ENCODE assay signal across 8 mouse cellular contexts in genomic region chr7:19319906-19320305, GRCm38 (mm10). TPM values are rescaled to one million over a fixed set of nuclear protein-coding genes. Genes with fewer than 3 reads are reported as not detected.
DNase-seq lines count a peak whose midpoint lies in the region; ATAC-seq and TF ChIP-seq lines count a peak whose summit lies in the region.

No protein-coding gene starts in this region.

- ATAC-seq in forebrain, embryonic 12.5 days (ENCODE audit: low FRiP score): peak; percentile 96
- peak; percentile 97 for ATAC-seq in heart, postnatal 0 days (ENCODE audit: insufficient read depth, low read depth)
- ATAC-seq in liver, embryonic 16.5 days (ENCODE audit: low read depth): peak; percentile 88
- peak; percentile 93 for ATAC-seq in neural tube, embryonic 12.5 days (ENCODE audit: low FRiP score, low read depth)
- peak; percentile 92 for ATAC-seq in stomach, postnatal 0 days (ENCODE audit: low FRiP score, low TSS enrichment)

- peak overlapping the region; percentile 80 for H3K4me2 ChIP-seq in forebrain, embryonic 12.5 days
- peak overlapping the region; percentile 73 for H3K4me2 ChIP-seq in heart, postnatal 0 days (ENCODE audit: low read depth, low read length)
- peak overlapping the region; percentile 68 for H3K4me2 ChIP-seq in liver, embryonic 16.5 days (ENCODE audit: low read depth, low read length)
- H3K4me2 ChIP-seq in neural tube, embryonic 12.5 days (replicated peaks): peak overlapping the region; percentile 81
- H3K4me2 ChIP-seq in stomach, postnatal 0 days (replicated peaks; ENCODE audit: low read depth): peak overlapping the region; percentile 83

- peak; percentile 87 for DNase-seq in c-Kit-positive CD71-positive TER-119-positive erythroid progenitor cells, embryonic 14.5 days (ENCODE audit: low spot score)
- peak; percentile 97 for DNase-seq in heart, postnatal 0 days (ENCODE audit: low spot score)
- DNase-seq in kidney, postnatal 36 days: peak; percentile 98 to 99
- peak; percentile 99 for DNase-seq in stomach, postnatal 0 days (ENCODE audit: low spot score)

- peak overlapping the region; percentile 56 for H3K4me3 ChIP-seq in ES-Bruce4 (ENCODE audit: low read depth, low read length)
- peak overlapping the region; percentile 50 for H3K4me3 ChIP-seq in forebrain, embryonic 12.5 days (replicated peaks)
- peak overlapping the region; percentile 43 for H3K4me3 ChIP-seq in heart, postnatal 0 days (ENCODE audit: low read depth, low read length)
- peak overlapping the region; percentile 40 for H3K4me3 ChIP-seq in liver, embryonic 16.5 days (ENCODE audit: low read depth, low read length)
- peak overlapping the region; percentile 41 for H3K4me3 ChIP-seq in neural tube, embryonic 12.5 days
- H3K4me3 ChIP-seq in stomach, postnatal 0 days (ENCODE audit: low read depth, low read length): peak overlapping the region; percentile 46

- TF ChIP-seq CTCF in ES-Bruce4 (IDR thresholded peaks at IDR 0.05; ENCODE audit: low read depth, low read length): no peak
- TF ChIP-seq CTCF in heart, postnatal 0 days (IDR thresholded peaks at IDR 0.05; ENCODE audit: low read depth): no peak
- TF ChIP-seq CTCF in stomach, postnatal 0 days (IDR thresholded peaks at IDR 0.05; ENCODE audit: low read depth): peak; percentile 34; the same call in 1 of the 2 replicates

- H3K27me3 ChIP-seq in ES-Bruce4 (ENCODE audit: control insufficient read depth, insufficient read depth, low read length, poor library complexity, severe bottlenecking): no peaks in the 10 kb centered on the region
- peaks cover 33% of the 10 kb centered on the region for H3K27me3 ChIP-seq in forebrain, embryonic 12.5 days
- no peaks in the 10 kb centered on the region for H3K27me3 ChIP-seq in heart, postnatal 0 days (ENCODE audit: control insufficient read depth, insufficient read depth, low read length)
- H3K27me3 ChIP-seq in liver, embryonic 16.5 days (ENCODE audit: control insufficient read depth, insufficient read depth, low read depth, low read length): peaks cover 42% of the 10 kb centered on the region
- peaks cover 21% of the 10 kb centered on the region for H3K27me3 ChIP-seq in neural tube, embryonic 12.5 days (replicated peaks)
- H3K27me3 ChIP-seq in stomach, postnatal 0 days (ENCODE audit: control insufficient read depth, insufficient read depth, low read length): no peaks in the 10 kb centered on the region

- no peaks in the 10 kb centered on the region for H3K9me3 ChIP-seq in ES-Bruce4 (replicated peaks; ENCODE audit: control insufficient read depth, insufficient read depth, low read length, poor library complexity, severe bottlenecking)
- H3K9me3 ChIP-seq in forebrain, embryonic 12.5 days: no peaks in the 10 kb centered on the region
- H3K9me3 ChIP-seq in heart, postnatal 0 days (replicated peaks; ENCODE audit: control insufficient read depth, low read length): no peaks in the 10 kb centered on the region
- H3K9me3 ChIP-seq in liver, embryonic 16.5 days (replicated peaks; ENCODE audit: control insufficient read depth, low read length): no peaks in the 10 kb centered on the region
- no peaks in the 10 kb centered on the region for H3K9me3 ChIP-seq in neural tube, embryonic 12.5 days
- H3K9me3 ChIP-seq in stomach, postnatal 0 days (ENCODE audit: control insufficient read depth, low read length): no peaks in the 10 kb centered on the region

- no peak overlapping the region for H3K27ac ChIP-seq in ES-Bruce4 (ENCODE audit: insufficient read depth, low read length)
- 0 out of 2 replicates have a peak overlapping the region, but pooled peaks have one; percentile 14 for H3K27ac ChIP-seq in forebrain, embryonic 12.5 days
- H3K27ac ChIP-seq in heart, postnatal 0 days (ENCODE audit: low read depth): peak overlapping the region; percentile 43
- H3K27ac ChIP-seq in liver, embryonic 16.5 days (ENCODE audit: low read length): no peak overlapping the region
- H3K27ac ChIP-seq in neural tube, embryonic 12.5 days: no peak overlapping the region
- peak overlapping the region; percentile 56; the same call in 1 of the 2 replicates for H3K27ac ChIP-seq in stomach, postnatal 0 days (replicated peaks)

- no peaks in the 10 kb centered on the region for H3K36me3 ChIP-seq in ES-Bruce4 (ENCODE audit: control insufficient read depth, insufficient read depth, low read length, poor library complexity, severe bottlenecking)
- no peaks in the 10 kb centered on the region for H3K36me3 ChIP-seq in forebrain, embryonic 12.5 days (replicated peaks)
- H3K36me3 ChIP-seq in heart, postnatal 0 days (replicated peaks; ENCODE audit: control insufficient read depth, insufficient read depth, low read length): no peaks in the 10 kb centered on the region
- H3K36me3 ChIP-seq in liver, embryonic 16.5 days (ENCODE audit: control insufficient read depth, insufficient read depth): no peaks in the 10 kb centered on the region
- H3K36me3 ChIP-seq in neural tube, embryonic 12.5 days: no peaks in the 10 kb centered on the region
- H3K36me3 ChIP-seq in stomach, postnatal 0 days (ENCODE audit: control insufficient read depth, insufficient read depth, low read length): no peaks in the 10 kb centered on the region

- no peaks in the 10 kb centered on the region for H3K4me1 ChIP-seq in ES-Bruce4 (ENCODE audit: control insufficient read depth, insufficient read depth, low read length)
- peaks cover 19% of the 10 kb centered on the region for H3K4me1 ChIP-seq in forebrain, embryonic 12.5 days
- H3K4me1 ChIP-seq in heart, postnatal 0 days (ENCODE audit: control insufficient read depth, insufficient read depth): peaks cover 16% of the 10 kb centered on the region; the same call in 1 of the 2 replicates
- peaks cover 13% of the 10 kb centered on the region for H3K4me1 ChIP-seq in liver, embryonic 16.5 days (ENCODE audit: control insufficient read depth, low read depth, low read length)
- H3K4me1 ChIP-seq in neural tube, embryonic 12.5 days: peaks cover 15% of the 10 kb centered on the region
- H3K4me1 ChIP-seq in stomach, postnatal 0 days (replicated peaks; ENCODE audit: control insufficient read depth, insufficient read depth): no peaks in the 10 kb centered on the region; the same call in 1 of the 2 replicates

- WGBS in forebrain, embryonic 12.5 days: under 1% methylated on average over 41 of the region's 41 CpGs
- under 1% methylated on average over 41 of the region's 41 CpGs for WGBS in heart, postnatal 0 days
- WGBS in liver, embryonic 16.5 days (ENCODE audit: insufficient replicate concordance): under 1% methylated on average over 41 of the region's 41 CpGs
- under 1% methylated on average over 41 of the region's 41 CpGs for WGBS in neural tube, embryonic 12.5 days
- WGBS in stomach, postnatal 0 days: under 1% methylated on average over 41 of the region's 41 CpGs

- no peak for TF ChIP-seq POLR2A in ES-Bruce4 (IDR thresholded peaks at IDR 0.05; ENCODE audit: insufficient read depth, low read length)

- no peak overlapping the region for H3K9ac ChIP-seq in ES-Bruce4 (ENCODE audit: low read depth, poor library complexity, severe bottlenecking)
- peak overlapping the region; percentile 56 for H3K9ac ChIP-seq in forebrain, embryonic 12.5 days
- peak overlapping the region; percentile 36 for H3K9ac ChIP-seq in heart, postnatal 0 days (replicated peaks; ENCODE audit: low read depth, low read length)
- H3K9ac ChIP-seq in liver, embryonic 16.5 days (ENCODE audit: low read depth, low read length): peak overlapping the region; percentile 5; the same call in 1 of the 2 replicates
- H3K9ac ChIP-seq in neural tube, embryonic 12.5 days: peak overlapping the region; percentile 57
- H3K9ac ChIP-seq in stomach, postnatal 0 days (ENCODE audit: low read length): peak overlapping the region; percentile 59

- no peak for TF ChIP-seq EP300 in ES-Bruce4 (IDR thresholded peaks at IDR 0.05; ENCODE audit: insufficient read depth, low read depth, low read length)
- peak; percentile 34; the same call in 1 of the 2 replicates for TF ChIP-seq EP300 in heart, postnatal 0 days (IDR thresholded peaks at IDR 0.05; ENCODE audit: low read depth)
- no peak for TF ChIP-seq EP300 in stomach, postnatal 0 days (optimal IDR thresholded peaks at IDR 0.05)

RNA-seq across cellular contexts. Expression of gene Fosb, which starts 10.1 kb away (rescaled TPM):
- polyA plus RNA-seq in ES-Bruce4 (2011; ENCODE audit: insufficient read depth, insufficient read length, low read depth, missing spikeins): 0.68 and 1.1 TPM in 2 replicates
- polyA plus RNA-seq in forebrain, embryonic 12.5 days (2016; fragmentation: Nextera tagmentation; extraction: Ambion mirVana): 0.24 TPM in 1 of 2 replicates, not detected in the other
- 0.39 and 0.80 TPM in 2 replicates for total RNA-seq in heart, postnatal 0 days (2014; rRNA removed; ENCODE audit: low replicate concordance)
- 0.05 and 0.10 TPM in 2 replicates for polyA plus RNA-seq in heart, postnatal 0 days (2015; fragmentation: Nextera tagmentation; extraction: Ambion mirVana)
- not detected in 2 replicates for polyA plus RNA-seq in liver, embryonic 16.5 days (2015; fragmentation: Nextera tagmentation; extraction: Ambion mirVana)
- 0.08 TPM in 1 of 2 replicates, not detected in the other for polyA plus RNA-seq in neural tube, embryonic 12.5 days (2016; fragmentation: Nextera tagmentation; extraction: Ambion mirVana)
- 0.21 and 0.38 TPM in 2 replicates for polyA plus RNA-seq in stomach, postnatal 0 days (2015; fragmentation: Nextera tagmentation; extraction: Ambion mirVana)

RNA-seq across cellular contexts. Expression of gene Ercc1, which starts 24.7 kb away (rescaled TPM):
- polyA plus RNA-seq in ES-Bruce4 (2011; ENCODE audit: insufficient read depth, insufficient read length, low read depth, missing spikeins): 38.1 and 43.7 TPM in 2 replicates
- 89.7 and 100 TPM in 2 replicates for polyA plus RNA-seq in forebrain, embryonic 12.5 days (2016; fragmentation: Nextera tagmentation; extraction: Ambion mirVana)
- 26.2 and 40.5 TPM in 2 replicates for total RNA-seq in heart, postnatal 0 days (2014; rRNA removed; ENCODE audit: low replicate concordance)
- 55.2 and 61.0 TPM in 2 replicates for polyA plus RNA-seq in heart, postnatal 0 days (2015; fragmentation: Nextera tagmentation; extraction: Ambion mirVana)
- polyA plus RNA-seq in liver, embryonic 16.5 days (2015; fragmentation: Nextera tagmentation; extraction: Ambion mirVana): 11.4 and 14.5 TPM in 2 replicates
- 103 and 104 TPM in 2 replicates for polyA plus RNA-seq in neural tube, embryonic 12.5 days (2016; fragmentation: Nextera tagmentation; extraction: Ambion mirVana)
- 32.8 and 36.9 TPM in 2 replicates for polyA plus RNA-seq in stomach, postnatal 0 days (2015; fragmentation: Nextera tagmentation; extraction: Ambion mirVana)

RNA-seq across cellular contexts. Expression of gene Rtn2, which starts 37.5 kb away (rescaled TPM):
- polyA plus RNA-seq in ES-Bruce4 (2011; ENCODE audit: insufficient read depth, insufficient read length, low read depth, missing spikeins): 14.3 and 15.3 TPM in 2 replicates
- 70.3 and 74.1 TPM in 2 replicates for polyA plus RNA-seq in forebrain, embryonic 12.5 days (2016; fragmentation: Nextera tagmentation; extraction: Ambion mirVana)
- 80.7 and 108 TPM in 2 replicates for total RNA-seq in heart, postnatal 0 days (2014; rRNA removed; ENCODE audit: low replicate concordance)
- 51.7 and 53.6 TPM in 2 replicates for polyA plus RNA-seq in heart, postnatal 0 days (2015; fragmentation: Nextera tagmentation; extraction: Ambion mirVana)
- 2.9 and 4.1 TPM in 2 replicates for polyA plus RNA-seq in liver, embryonic 16.5 days (2015; fragmentation: Nextera tagmentation; extraction: Ambion mirVana)
- 91.1 and 99.1 TPM in 2 replicates for polyA plus RNA-seq in neural tube, embryonic 12.5 days (2016; fragmentation: Nextera tagmentation; extraction: Ambion mirVana)
- 10.1 and 12.1 TPM in 2 replicates for polyA plus RNA-seq in stomach, postnatal 0 days (2015; fragmentation: Nextera tagmentation; extraction: Ambion mirVana)

RNA-seq across cellular contexts. Expression of gene Cd3eap, which starts 39.4 kb away (rescaled TPM):
- polyA plus RNA-seq in ES-Bruce4 (2011; ENCODE audit: insufficient read depth, insufficient read length, low read depth, missing spikeins): 14.6 and 16.8 TPM in 2 replicates
- 24.7 and 24.8 TPM in 2 replicates for polyA plus RNA-seq in forebrain, embryonic 12.5 days (2016; fragmentation: Nextera tagmentation; extraction: Ambion mirVana)
- 1.9 and 3.2 TPM in 2 replicates for total RNA-seq in heart, postnatal 0 days (2014; rRNA removed; ENCODE audit: low replicate concordance)
- 11.1 and 11.7 TPM in 2 replicates for polyA plus RNA-seq in heart, postnatal 0 days (2015; fragmentation: Nextera tagmentation; extraction: Ambion mirVana)
- 6.8 TPM in 2 replicates for polyA plus RNA-seq in liver, embryonic 16.5 days (2015; fragmentation: Nextera tagmentation; extraction: Ambion mirVana)
- 18.2 and 19.8 TPM in 2 replicates for polyA plus RNA-seq in neural tube, embryonic 12.5 days (2016; fragmentation: Nextera tagmentation; extraction: Ambion mirVana)
- 13.4 and 13.6 TPM in 2 replicates for polyA plus RNA-seq in stomach, postnatal 0 days (2015; fragmentation: Nextera tagmentation; extraction: Ambion mirVana)

RNA-seq across cellular contexts. Expression of gene Ppp1r13l, which starts 39.6 kb away (rescaled TPM):
- polyA plus RNA-seq in ES-Bruce4 (2011; ENCODE audit: insufficient read depth, insufficient read length, low read depth, missing spikeins): 21.9 and 25.5 TPM in 2 replicates
- polyA plus RNA-seq in forebrain, embryonic 12.5 days (2016; fragmentation: Nextera tagmentation; extraction: Ambion mirVana): 4.8 and 5.3 TPM in 2 replicates
- total RNA-seq in heart, postnatal 0 days (2014; rRNA removed; ENCODE audit: low replicate concordance): 11.8 and 13.5 TPM in 2 replicates
- 12.0 and 14.0 TPM in 2 replicates for polyA plus RNA-seq in heart, postnatal 0 days (2015; fragmentation: Nextera tagmentation; extraction: Ambion mirVana)
- polyA plus RNA-seq in liver, embryonic 16.5 days (2015; fragmentation: Nextera tagmentation; extraction: Ambion mirVana): 0.57 and 0.85 TPM in 2 replicates
- 3.1 and 3.2 TPM in 2 replicates for polyA plus RNA-seq in neural tube, embryonic 12.5 days (2016; fragmentation: Nextera tagmentation; extraction: Ambion mirVana)
- 10.3 and 12.2 TPM in 2 replicates for polyA plus RNA-seq in stomach, postnatal 0 days (2015; fragmentation: Nextera tagmentation; extraction: Ambion mirVana)

Comparison
In these comparisons a context has a peak if more than half of its experiments do, and no peak if none do; other contexts are left out.
1. H3K27ac ChIP-seq: peak in forebrain, embryonic 12.5 days (single experiment), heart, postnatal 0 days (single experiment) and stomach, postnatal 0 days (single experiment); none in ES-Bruce4 (single experiment), liver, embryonic 16.5 days (single experiment) and neural tube, embryonic 12.5 days (single experiment).
2. Peak in every context shown above with its lines, with median percentiles within 50 percentile points of each other: H3K4me3 ChIP-seq, DNase-seq, ATAC-seq and H3K4me2 ChIP-seq.